ENCODE assay signal across 24 mouse cellular contexts in the genomic region with DNA sequence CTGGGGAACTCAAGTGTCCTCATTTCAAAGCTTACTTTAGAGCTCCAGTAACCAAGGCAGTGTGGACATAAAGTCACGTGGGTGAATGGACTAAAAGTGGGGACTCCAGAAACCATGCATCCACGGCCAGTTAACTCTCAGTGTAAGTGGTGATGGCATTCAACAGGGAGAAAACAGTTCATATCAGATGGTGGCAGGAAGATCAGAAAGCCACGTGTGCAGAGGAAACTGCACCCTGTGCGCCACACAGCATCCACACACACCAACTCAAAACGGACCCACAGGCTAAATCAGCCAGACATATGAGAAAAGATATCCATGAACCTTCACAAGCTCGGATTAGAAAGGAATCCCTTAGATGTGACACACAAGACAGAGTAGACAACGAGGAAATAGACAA. TPM values are rescaled to one million over a fixed set of nuclear protein-coding genes. Genes with fewer than 3 reads are reported as not detected.
DNase-seq lines count a peak whose midpoint lies in the region; ATAC-seq and TF ChIP-seq lines count a peak whose summit lies in the region.
"Had no signal": no experiment of that assay in that cellular context is flagged by ENCODE, and none has a peak within 500 bp of the region (broad histone marks: within the 10 kb centered on the region; RNA-seq: fewer than 3 reads in every experiment).

No protein-coding gene starts in this region.

- H3K27ac ChIP-seq in thymus, adult 2 months (ENCODE audit: control insufficient read depth, insufficient read depth, low read length) = peak overlapping the region; percentile 91
- H3K27ac ChIP-seq: embryonic facial prominence, embryonic 13.5 days; forebrain, embryonic 13.5 days; gastrocnemius, adult 2 months; heart, embryonic 10.5 days; hindbrain, embryonic 13.5 days; hindbrain, postnatal 0 days had no signal

- no peaks in the 10 kb centered on the region for H3K27me3 ChIP-seq in thymus, adult 2 months (ENCODE audit: control insufficient read depth, insufficient read depth, low read length)
- peaks cover 24% of the 10 kb centered on the region for H3K27me3 ChIP-seq in E14TG2a.4 (ENCODE audit: insufficient read depth, low read length)
- H3K27me3 ChIP-seq: embryonic facial prominence, embryonic 13.5 days; forebrain, embryonic 13.5 days; hindbrain, embryonic 13.5 days had no signal

- peak; percentile 52 for ATAC-seq in inflammation-experienced regulatory T-cells, adult 6 months
- ATAC-seq: forebrain, embryonic 13.5 days; forebrain, postnatal 0 days; hindbrain, postnatal 0 days; intestine, postnatal 0 days had no signal

- no peak for TF ChIP-seq POLR2A in thymus, adult 2 months (IDR thresholded peaks at IDR 0.05; ENCODE audit: control insufficient read depth, extremely low read depth, insufficient read depth, low read length, poor library complexity)

- peaks cover 60% of the 10 kb centered on the region for H3K4me1 ChIP-seq in thymus, adult 2 months (replicated peaks; ENCODE audit: control insufficient read depth, insufficient read depth, low read length)
- H3K4me1 ChIP-seq in E14TG2a.4 (replicated peaks; ENCODE audit: low read depth, low read length) = 0 out of 2 replicates have a peak, but pooled peaks cover 6% of the 10 kb centered on the region
- H3K4me1 ChIP-seq: embryonic facial prominence, embryonic 13.5 days; forebrain, embryonic 13.5 days; hindbrain, embryonic 13.5 days had no signal

- no peaks in the 10 kb centered on the region for H3K36me3 ChIP-seq in thymus, adult 2 months (ENCODE audit: control insufficient read depth, insufficient read depth, low read length)
- no peaks in the 10 kb centered on the region for H3K36me3 ChIP-seq in E14TG2a.4 (ENCODE audit: insufficient read depth, low read length)
- H3K36me3 ChIP-seq: embryonic facial prominence, embryonic 13.5 days; heart, embryonic 10.5 days; hindbrain, embryonic 13.5 days had no signal

- DNase-seq in thymus, adult 2 months = peak; percentile 52
- no peak for DNase-seq in thymus, adult 18-20 months
- peak; percentile 62 to 71 for DNase-seq in thymus, postnatal 36 days
- DNase-seq in kidney, postnatal 36 days = no peak
- no peak for DNase-seq in gastrocnemius, postnatal 25 days
- no peak for DNase-seq in heart, adult 18-20 months
- DNase-seq: adrenal gland, adult 2 months; adrenal gland, postnatal 36 days; cerebellum, adult 2 months; cerebellum, postnatal 14 days; forebrain, postnatal 0 days; gastrocnemius, adult 2 months; gastrocnemius, postnatal 36 days; heart, adult 11 months; heart, postnatal 10 days had no signal

- peaks cover 13% of the 10 kb centered on the region for H3K9me3 ChIP-seq in E14TG2a.4 (ENCODE audit: low read length)
- H3K9me3 ChIP-seq: embryonic facial prominence, embryonic 13.5 days; forebrain, embryonic 13.5 days; heart, embryonic 10.5 days; hindbrain, embryonic 13.5 days had no signal

- 6% methylated on average over 7 of the region's 7 CpGs for WGBS in thymus, adult 2 months

- no peak for TF ChIP-seq CTCF in thymus, adult 2 months (IDR thresholded peaks at IDR 0.05; ENCODE audit: borderline replicate concordance, control insufficient read depth, extremely low read depth, insufficient read depth, low read length, poor library complexity)
- no peak for TF ChIP-seq CTCF in E14TG2a.4 (conservative IDR thresholded peaks at IDR 0.05; ENCODE audit: low read length)

- no peak overlapping the region for H3K4me3 ChIP-seq in thymus, adult 2 months (ENCODE audit: control insufficient read depth, insufficient read depth, low read length)
- H3K4me3 ChIP-seq in E14TG2a.4 (replicated peaks; ENCODE audit: low read length) = 0 out of 2 replicates have a peak overlapping the region, but pooled peaks have one; percentile 53
- H3K4me3 ChIP-seq: embryonic facial prominence, embryonic 13.5 days; forebrain, embryonic 13.5 days; gastrocnemius, adult 2 months; heart, embryonic 10.5 days; hindbrain, embryonic 13.5 days had no signal

RNA-seq across cellular contexts. Expression of a gene that starts 23.2 kb away (rescaled TPM):
- 3,068 and 3,478 TPM in 2 replicates for polyA plus RNA-seq in thymus, adult 2 months (2012; rRNA removed)
- 100 to 1,000 TPM; 179 to 228 (median 209) TPM for polyA plus RNA-seq in inflammation-experienced regulatory T-cells, adult 6 months (2017; shearing (Covaris generic))
- total RNA-seq in gastrocnemius, postnatal 25 days (2021) = 10 to 100 TPM; 14.8 to 20.2 TPM
- 10 to 100 TPM; 10.5 to 16.5 TPM for total RNA-seq in heart, adult 18-20 months (2021)
- polyA plus RNA-seq: C2C12 had no signal

RNA-seq across cellular contexts. Expression of a gene that starts 46.8 kb away (rescaled TPM):
- 4.5 and 6.8 TPM in 2 replicates for polyA plus RNA-seq in thymus, adult 2 months (2012; rRNA removed)
- 1 to 10 TPM in 2 of 3 experiments, under 1 TPM in 1; 0.53 to 5.0 (median 2.2) TPM for polyA plus RNA-seq in inflammation-experienced regulatory T-cells, adult 6 months (2017; shearing (Covaris generic))
- 100 to 1,000 TPM; 160 to 313 TPM for total RNA-seq in gastrocnemius, postnatal 25 days (2021)
- 10 to 100 TPM; 89.8 to 95.9 TPM for total RNA-seq in heart, adult 18-20 months (2021)

Comparison
In these comparisons a context has a peak if more than half of its experiments do, and no peak if none do; other contexts are left out.
1. DNase-seq: peak in thymus, adult 2 months (single experiment) and thymus, postnatal 36 days (2 of 2); none in thymus, adult 18-20 months (0 of 2), kidney, postnatal 36 days (0 of 2), gastrocnemius, postnatal 25 days (single experiment) and heart, adult 18-20 months (0 of 2).